Mouse (Mus musculus): Measurements from ENCODE around the gene Rbks.

- no peak for TF ChIP-seq CTCF (IDR thresholded peaks at IDR 0.05)
- TF ChIP-seq EP300 (IDR thresholded peaks at IDR 0.05) = no peak
Observed at GRCm38 (mm10) chr5:31588016-31588415, 109.4 kb downstream of the Rbks start.
